Mouse (Mus musculus) lung, adult 2 months (tissue): Measurements from ENCODE around the gene 9230102O04Rik. TPM values are rescaled to one million over a fixed set of nuclear protein-coding genes. Genes with fewer than 3 reads are reported as not detected.

Source experiments
- DNase-seq: peaks from one replicate; pipeline ENCODE4 v3.0.0; 2022
- H3K4me1 ChIP-seq: fragments of 200-500 bp; 2 replicates; pipeline ENCODE4 v1.6.1; 2011; ENCODE audit warnings: low read length; ENCODE audit not compliant: control insufficient read depth, insufficient read depth
- H3K4me3 ChIP-seq: fragments of 200-500 bp; replicated peaks from 2 replicates; pipeline ENCODE3; 2011; ENCODE audit warnings: low read depth, mild to moderate bottlenecking, control low read depth, low read length; ENCODE audit errors: extremely low read depth
- CTCF ChIP-seq: fragments of 200-500 bp; IDR thresholded peaks from 2 replicates; pipeline ENCODE4 v1.5.1; 2011; ENCODE audit warnings: mild to moderate bottlenecking, low read length, control low read depth; ENCODE audit not compliant: insufficient read depth
- POLR2A ChIP-seq: fragments of 200-500 bp; IDR thresholded peaks from 2 replicates; pipeline ENCODE4 v1.6.1; 2011; ENCODE audit warnings: low read depth, mild to moderate bottlenecking, control low read depth, low read length, borderline replicate concordance; ENCODE audit errors: extremely low read depth
- WGBS: fragments of 180-500 bp; shearing (Covaris S2); methylation state at CpG from one replicate; pipeline ENCODE4 v1.1.7; 2018; 5-methylcytosine and 5-hydroxymethylcytosine counted together
- polyA plus RNA-seq: library from polyadenylated mRNA; depleted of rRNA; stranded (reverse); fragments of >200 nt; gene quantifications from 2 replicates; pipeline ENCODE4 v1.2.3, GENCODE M21; 2012

9230102O04Rik gene
- polyA plus RNA-seq, 1 experiment = not detected

DNA sequence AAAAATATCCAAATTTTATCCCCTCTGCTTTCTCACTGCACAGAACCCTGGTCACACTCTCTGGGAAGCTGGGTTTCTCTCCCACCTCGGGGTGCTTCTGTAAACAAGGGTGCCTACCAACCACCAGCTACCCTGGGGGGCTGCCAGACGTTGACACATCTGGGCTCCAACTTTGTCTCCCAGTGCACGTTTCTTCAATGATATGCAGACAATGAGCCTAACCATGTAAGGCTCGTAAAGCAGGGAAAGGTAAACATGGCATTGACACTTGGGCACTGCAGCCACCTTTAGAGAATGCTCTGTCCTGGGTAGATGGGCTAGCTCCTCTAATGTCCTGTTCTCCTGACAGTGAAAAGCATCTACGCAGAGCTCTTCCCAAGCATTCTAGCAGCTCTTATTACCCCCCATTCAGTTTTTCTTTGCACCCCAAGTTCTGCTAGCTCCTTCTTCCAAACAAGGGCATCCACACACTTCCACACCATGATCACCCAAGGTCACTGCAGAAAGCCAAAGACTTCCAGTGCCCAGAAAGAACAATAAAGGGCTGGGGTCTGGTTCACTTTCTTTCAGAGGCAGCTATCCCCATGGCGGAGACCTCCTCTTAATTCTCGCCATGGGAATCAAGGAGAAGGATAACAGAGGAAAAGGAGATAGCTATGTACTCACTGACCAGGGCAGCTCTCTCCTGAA lies 2.3 kb downstream of the 9230102O04Rik start:
- no peak for TF ChIP-seq CTCF
- no peak for TF ChIP-seq POLR2A
- DNase-seq = no peak
- no peak overlapping the region for H3K4me3 ChIP-seq
- WGBS = 17% methylated on average over 7 of the region's 7 CpGs
- peaks cover 3% of the 10 kb centered on the region; the same call in 1 of the 2 replicates for H3K4me1 ChIP-seq

DNA sequence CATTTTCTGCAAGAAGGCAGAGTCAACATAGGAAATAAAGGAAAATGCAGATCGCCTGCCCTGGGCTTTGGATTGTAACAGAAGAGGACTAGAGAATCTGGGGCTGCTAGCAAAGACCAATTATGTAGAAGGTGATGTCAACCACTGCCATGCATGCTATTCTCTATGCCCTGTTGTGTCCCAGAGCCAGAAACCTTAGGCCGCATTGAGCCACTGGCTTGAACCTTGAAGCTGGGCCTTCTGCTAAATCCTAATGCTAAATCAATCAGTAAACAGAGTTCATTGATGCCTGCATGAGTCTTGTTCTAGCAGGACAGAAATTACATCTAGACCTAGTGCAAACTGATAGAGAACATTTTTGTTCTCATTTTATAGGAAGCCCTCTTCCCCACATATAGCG lies 3.3 kb downstream of the 9230102O04Rik start:
- TF ChIP-seq CTCF (no peak), POLR2A (no peak)
- Histone ChIP-seq H3K4me1 (peaks cover 3% of the 10 kb centered on the region; the same call in 1 of the 2 replicates), H3K4me3 (no peak overlapping the region)
- DNase-seq = no peak
- 55% methylated on average over 3 of the region's 3 CpGs for WGBS

DNA sequence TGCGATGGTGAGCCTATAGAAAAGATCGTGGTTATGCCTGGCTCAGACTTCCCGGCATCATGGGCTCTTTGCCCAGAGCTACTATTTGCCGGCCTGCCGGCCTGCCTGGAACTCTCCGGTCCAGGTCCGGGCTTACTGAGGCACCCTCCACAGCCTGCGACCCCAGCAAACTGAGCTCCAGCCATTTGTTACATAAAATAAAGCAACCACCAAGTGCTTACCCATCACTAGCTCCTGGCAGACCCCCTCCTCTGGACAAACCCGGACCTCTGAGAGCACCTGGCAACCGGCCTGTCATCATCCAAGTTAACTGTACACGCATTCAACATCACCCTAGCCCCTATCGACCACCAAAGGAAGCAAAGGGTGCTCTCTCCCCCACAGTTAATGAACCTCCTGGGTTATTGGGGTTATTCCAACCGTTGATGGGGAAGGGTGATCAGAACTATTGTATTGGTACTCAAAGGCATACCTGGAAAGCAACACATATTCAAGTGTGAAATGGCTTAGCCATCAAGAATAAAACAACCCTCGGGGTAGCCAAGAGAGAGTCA lies 4.0 kb downstream of the 9230102O04Rik start:
- H3K4me1 ChIP-seq = peaks cover 3% of the 10 kb centered on the region; the same call in 1 of the 2 replicates
- no peak for TF ChIP-seq POLR2A
- TF ChIP-seq CTCF = no peak
- DNase-seq = no peak
- 34% methylated on average over 14 of the region's 14 CpGs for WGBS
- no peak overlapping the region for H3K4me3 ChIP-seq

DNA sequence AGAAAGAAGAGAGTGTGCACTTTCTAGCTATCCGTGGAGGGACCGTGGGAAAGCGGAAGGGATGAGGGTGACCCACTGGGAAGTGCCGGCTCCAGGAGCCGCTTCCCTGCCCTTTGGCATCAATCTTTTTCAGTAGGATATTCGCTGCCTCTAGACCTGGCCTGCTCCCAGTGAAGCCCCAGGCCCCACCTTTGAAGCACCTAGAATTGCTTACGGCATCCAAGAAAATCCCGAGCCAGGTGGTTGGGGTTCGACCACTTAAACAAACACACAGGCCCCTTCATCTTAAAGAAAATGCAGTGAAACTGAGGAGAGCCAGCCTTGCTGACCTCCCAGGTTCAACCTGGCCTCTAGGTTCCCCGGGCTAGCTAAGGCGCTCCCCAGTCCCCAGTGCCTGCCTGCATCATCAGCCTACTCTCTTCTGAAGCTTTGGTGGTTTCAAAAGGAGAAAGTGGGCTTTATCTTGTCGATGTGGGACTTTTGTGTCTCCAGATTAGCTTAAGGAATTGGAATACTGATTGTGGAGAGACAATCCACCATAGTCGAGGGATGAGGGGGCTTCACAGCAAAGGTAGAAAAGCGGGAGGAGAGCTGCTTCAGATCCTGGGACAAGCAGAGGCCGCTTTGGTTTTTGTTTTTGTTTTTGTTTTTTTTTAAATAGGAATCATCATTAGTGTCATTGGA lies 4.7 kb downstream of the 9230102O04Rik start:
- Histone ChIP-seq H3K4me3 (no peak overlapping the region), H3K4me1 (peaks cover 3% of the 10 kb centered on the region; the same call in 1 of the 2 replicates)
- DNase-seq = no peak
- TF ChIP-seq POLR2A = no peak
- TF ChIP-seq CTCF = no peak
- WGBS = 33% methylated on average over 15 of the region's 15 CpGs

DNA sequence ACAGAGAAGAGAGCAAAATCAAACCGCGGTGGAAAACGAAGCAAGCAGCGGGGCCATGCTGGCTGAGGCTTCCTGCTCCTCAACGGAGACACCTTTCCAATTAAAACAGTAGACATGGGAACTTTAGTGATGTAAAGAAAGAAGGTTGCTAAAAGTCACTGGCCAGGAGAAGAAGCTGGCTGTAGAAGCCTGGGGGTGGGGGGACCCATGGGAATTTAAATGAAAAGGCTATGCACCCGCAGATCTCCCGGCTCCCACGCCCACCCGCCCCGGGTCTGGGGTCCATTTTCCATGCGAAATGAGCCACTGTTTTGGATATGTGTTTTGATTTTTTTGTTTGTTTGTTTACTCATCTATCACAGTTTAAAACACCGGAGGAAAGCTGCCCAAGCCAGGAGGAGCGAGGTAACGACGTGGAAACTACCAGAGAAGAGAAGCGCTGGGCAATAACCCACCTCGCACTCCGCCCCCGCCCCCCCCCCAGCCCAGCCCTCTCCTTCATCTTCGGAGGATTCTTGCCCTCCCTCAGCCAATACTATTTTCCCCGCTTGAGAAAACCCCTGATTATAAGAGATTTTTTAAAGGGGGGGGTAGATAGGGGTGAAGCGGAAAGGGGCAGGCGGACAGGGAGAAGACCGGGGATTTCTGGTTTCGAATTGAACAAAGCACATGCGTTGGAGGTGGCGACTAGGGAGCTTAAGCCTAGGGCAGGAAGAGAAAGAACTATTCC lies 5.4 kb downstream of the 9230102O04Rik start:
- Histone ChIP-seq H3K4me3 (no peak overlapping the region), H3K4me1 (no peaks in the 10 kb centered on the region; the same call in 1 of the 2 replicates)
- TF ChIP-seq POLR2A (no peak), CTCF (no peak)
- WGBS = 10% methylated on average over 27 of the region's 27 CpGs
- DNase-seq = no peak

DNA sequence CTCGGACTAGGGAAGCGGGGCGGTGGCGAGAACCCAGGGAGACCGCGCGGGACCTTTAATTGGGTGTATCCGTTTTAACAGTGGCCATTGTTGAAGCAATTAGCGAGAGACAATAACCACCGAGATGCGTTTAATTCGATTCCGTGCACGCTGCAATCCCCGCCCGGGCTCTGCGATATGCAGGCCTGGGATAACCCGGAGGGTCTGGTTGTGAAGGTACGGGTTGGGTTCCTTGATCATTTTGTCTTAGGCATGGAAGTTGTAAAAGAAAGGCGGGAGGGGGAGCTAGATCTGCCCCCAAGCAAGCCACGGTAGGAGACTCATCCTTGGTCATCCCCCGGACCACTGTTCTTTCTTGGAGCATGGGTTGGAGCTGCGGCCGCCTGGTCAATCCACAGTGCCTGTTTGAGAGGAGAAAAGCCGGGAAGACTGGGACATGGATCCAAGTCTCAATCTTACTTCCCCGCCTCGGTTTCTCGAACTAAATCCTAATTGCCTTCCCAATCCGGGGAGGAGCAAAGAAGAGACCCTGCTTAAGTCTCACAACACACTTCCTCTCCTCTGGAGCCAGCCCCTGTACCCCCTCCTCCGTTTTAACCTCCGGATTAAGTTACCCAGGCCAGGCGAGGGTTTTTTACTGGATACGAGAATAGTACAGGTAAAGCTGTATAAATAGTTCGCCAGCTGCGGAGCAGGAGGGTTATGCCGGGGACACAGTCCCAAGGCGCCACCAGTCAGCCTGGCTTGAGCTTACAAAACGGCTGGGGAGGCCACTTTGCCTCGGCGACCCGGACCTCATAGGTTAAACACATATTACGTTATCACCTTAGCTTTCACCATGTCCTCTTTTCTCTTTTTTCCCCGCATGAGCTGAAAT lies 6.2 kb downstream of the 9230102O04Rik start:
- H3K4me3 ChIP-seq = peak overlapping the region; percentile 60
- no peak for DNase-seq
- 4% methylated on average over 43 of the region's 43 CpGs for WGBS
- H3K4me1 ChIP-seq = no peaks in the 10 kb centered on the region
- TF ChIP-seq POLR2A = no peak
- TF ChIP-seq CTCF = no peak

DNA sequence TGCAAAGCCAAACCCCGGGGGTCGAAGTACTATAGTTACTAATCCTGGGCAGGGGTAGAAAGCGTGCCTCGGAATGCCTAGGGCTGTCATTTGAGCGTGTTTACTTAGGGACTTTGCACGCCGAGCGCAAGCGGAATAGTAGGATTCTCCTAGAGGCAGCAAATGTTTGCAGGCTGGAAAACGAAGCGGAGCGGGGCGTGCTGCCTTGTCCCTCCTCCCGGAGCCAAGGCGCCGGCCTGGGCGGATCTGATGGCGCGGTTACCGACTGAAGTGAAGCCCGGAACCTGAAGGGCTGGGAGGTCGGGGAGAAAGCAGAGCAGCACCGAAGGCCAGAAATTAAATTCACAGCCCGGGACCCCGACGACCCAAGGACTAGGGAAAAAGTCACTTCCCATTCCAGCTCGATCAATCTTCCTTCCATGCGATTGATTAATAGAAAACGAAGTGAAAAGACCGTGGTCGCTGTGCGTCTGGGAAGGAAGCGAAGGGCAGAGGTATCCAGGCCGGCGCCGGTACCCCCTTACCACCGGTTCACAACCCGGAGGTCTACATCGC lies 6.9 kb downstream of the 9230102O04Rik start:
- WGBS = 2% methylated on average over 39 of the region's 39 CpGs
- Histone ChIP-seq H3K4me1 (no peaks in the 10 kb centered on the region), H3K4me3 (peak overlapping the region; percentile 60)
- no peak for DNase-seq
- no peak for TF ChIP-seq CTCF
- no peak for TF ChIP-seq POLR2A

DNA sequence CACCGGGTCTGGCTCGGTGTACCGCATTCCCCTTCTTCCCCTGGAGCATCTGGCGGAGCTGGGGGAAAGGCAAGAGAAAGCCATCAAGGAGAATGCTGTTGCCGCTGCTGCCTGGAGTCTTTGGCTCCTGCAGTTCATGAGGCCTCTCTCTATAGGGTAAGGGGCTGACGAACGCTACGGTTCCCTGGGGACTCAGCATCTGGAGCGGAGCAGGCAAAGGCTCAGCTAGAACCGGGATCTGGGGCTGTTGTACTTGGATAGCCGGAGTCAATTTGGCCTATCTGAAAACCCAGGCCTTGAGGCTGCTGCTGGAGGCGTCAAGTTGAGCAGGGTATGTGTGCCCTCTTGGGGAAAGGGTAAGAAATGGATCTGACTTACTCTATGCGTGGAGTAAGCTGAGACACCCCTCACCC lies 7.7 kb downstream of the 9230102O04Rik start:
- no peak for DNase-seq
- Histone ChIP-seq H3K4me1 (no peaks in the 10 kb centered on the region), H3K4me3 (no peak overlapping the region)
- no peak for TF ChIP-seq CTCF
- no peak for TF ChIP-seq POLR2A
- 34% methylated on average over 13 of the region's 13 CpGs for WGBS

DNA sequence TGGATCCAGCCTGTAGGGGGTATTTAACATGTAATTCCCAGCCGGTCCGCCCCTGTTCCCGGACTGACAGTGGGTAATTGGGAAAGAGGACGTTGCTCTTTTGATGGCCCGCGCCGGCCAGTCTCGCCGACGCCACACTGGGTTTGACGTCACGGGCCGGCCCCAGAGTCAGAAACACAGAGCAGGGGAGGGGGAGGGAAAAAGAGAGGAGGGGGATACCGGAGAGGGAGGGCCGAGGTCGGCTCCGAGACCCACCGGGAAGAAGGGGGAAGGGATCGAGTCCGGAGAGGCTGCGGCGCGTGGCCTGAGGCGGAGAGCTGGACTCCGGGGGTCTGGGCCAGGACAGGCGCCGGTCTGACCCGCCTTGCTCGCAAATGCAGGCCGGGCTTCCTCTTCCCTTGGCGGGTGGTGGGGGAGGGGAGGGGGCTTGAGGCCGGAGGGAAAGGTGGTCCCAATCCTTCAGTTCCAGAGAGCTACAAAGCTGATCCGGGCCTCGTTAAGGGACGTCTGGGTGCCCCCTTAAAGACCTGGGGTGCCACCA lies 8.2 kb downstream of the 9230102O04Rik start, which contains the start of gene 4930412O13Rik:
TSS of gene 4930412O13Rik (plus strand) at position 202 of the 541 bp plus-strand sequence.
- no peak within 1 kb of the TSS for H3K4me3 ChIP-seq
- H3K4me1 ChIP-seq = no peaks in the 10 kb centered on the region
- DNase-seq = no peak
- 6% methylated on average over 35 of the region's 35 CpGs for WGBS
- TF ChIP-seq CTCF = no peak
- no peak for TF ChIP-seq POLR2A
